Mouse (Mus musculus): ENCODE measurements around the gene Zc3h15.
"Not testable (repeated sequence)": the region's sequence is repeated elsewhere in the genome, so short reads cannot be mapped to it uniquely, and the experiment has no call there.

The Zc3h15 gene

GRCm38 (mm10) chr2:83644276-83645252, at the start of gene Zc3h15:
Gene Zc3h15 (plus strand): TSS chr2:83644435.
- peak; percentile 75 for DNase-seq (ENCODE audit: low spot score)

GRCm38 (mm10) chr2:83620558-83621367, 23.5 kb upstream of the Zc3h15 start:
- DNase-seq (ENCODE audit: low spot score): no peak

GRCm38 (mm10) chr2:83621511-83621910, 22.7 kb upstream of the Zc3h15 start:
- DNase-seq (ENCODE audit: low spot score): no peak

GRCm38 (mm10) chr2:83622792-83623191, 21.4 kb upstream of the Zc3h15 start:
- no peak for DNase-seq (ENCODE audit: low spot score)

GRCm38 (mm10) chr2:83624045-83624444, 20.2 kb upstream of the Zc3h15 start:
- no peak for DNase-seq (ENCODE audit: low spot score)

- DNase-seq (ENCODE audit: low spot score): no peak
These were observed 18.8 kb upstream of the Zc3h15 start for GRCm38 (mm10) chr2:83625226-83626108.

DNA sequence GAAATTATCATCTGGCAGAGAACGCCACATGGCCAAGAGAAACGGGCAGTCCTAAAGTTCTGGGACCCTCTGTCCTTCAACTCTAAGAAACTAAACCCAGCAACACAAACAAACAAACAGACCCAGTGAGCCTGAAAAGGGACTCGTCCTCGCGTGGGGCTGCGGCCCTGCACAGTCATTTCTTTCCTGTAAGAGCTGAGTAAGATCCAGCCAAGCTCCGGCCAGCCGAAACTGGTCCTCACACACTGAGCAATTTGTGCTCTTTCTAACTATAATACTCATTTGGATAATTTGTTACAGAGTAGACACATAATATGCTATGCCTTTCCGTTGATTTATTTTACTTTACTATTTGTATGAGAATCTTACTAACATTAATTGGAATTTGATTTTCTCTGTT, 17.4 kb upstream of the Zc3h15 start:
- DNase-seq (ENCODE audit: low spot score): no peak

DNA sequence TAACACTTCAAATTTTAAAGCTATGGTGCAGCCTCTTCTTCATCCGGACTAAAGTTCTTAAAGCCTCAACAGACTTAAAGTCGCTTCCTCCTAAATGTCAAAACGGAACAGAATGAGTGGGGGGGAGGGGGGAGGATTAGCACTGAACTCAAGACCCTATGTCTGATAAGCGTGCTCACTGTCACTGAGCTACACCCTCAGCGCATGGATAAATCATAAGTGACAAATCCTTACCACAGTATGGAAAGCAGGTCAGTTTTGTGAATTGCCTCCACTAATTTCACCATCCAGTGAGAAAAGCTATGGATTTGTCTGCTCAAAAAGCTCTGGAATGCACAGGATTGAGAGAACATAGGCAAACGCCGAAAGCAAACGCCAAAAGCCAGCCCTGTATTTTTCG, 16.7 kb upstream of the Zc3h15 start:
- DNase-seq (ENCODE audit: low spot score): no peak

GRCm38 (mm10) chr2:83627932-83628331, 16.3 kb upstream of the Zc3h15 start:
- no peak for DNase-seq (ENCODE audit: low spot score)

DNA sequence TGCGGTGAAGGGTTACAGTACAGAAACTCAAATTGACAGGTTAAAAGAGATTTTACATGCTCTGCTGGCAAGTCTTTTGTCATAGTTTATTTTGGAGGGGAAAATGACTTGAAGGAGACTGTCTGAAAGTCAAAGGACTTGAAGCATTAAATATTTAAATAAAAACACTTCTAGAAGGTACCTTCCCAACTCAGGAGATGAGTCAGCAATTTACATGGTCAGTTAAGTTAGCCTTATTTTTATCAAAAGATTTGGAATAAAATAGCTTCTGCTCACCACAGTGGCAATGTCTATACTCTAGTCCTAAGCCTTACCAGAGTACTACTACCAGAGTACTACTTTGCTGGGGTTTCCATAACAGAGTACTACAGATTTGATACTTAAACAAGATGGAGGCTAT, 2.2 kb upstream of the Zc3h15 start:
- DNase-seq (ENCODE audit: low spot score): no peak

DNA sequence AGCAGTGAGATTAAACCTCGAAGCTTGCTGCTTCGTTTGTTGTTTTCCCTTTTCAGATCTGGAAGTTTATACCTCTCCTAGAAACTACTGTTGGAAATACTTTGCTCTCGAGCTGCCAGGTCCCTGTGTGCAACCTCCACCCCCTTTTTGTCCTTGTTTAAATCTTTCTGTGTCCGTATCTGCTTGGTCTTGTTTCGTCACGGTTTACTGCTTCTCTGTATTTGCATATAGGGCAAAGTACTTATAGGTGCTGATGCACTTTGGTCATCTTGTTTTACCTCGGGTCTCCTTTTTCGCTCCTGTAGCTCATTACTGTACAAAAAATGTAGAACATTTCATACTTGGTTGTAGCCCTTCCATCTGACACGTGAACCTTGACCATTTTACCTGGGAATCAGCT, 4.7 kb downstream of the Zc3h15 start:
- DNase-seq (ENCODE audit: low spot score): no peak

- no peak for DNase-seq (ENCODE audit: low spot score)
These were observed 8.4 kb downstream of the Zc3h15 start for GRCm38 (mm10) chr2:83652606-83653005.

DNA sequence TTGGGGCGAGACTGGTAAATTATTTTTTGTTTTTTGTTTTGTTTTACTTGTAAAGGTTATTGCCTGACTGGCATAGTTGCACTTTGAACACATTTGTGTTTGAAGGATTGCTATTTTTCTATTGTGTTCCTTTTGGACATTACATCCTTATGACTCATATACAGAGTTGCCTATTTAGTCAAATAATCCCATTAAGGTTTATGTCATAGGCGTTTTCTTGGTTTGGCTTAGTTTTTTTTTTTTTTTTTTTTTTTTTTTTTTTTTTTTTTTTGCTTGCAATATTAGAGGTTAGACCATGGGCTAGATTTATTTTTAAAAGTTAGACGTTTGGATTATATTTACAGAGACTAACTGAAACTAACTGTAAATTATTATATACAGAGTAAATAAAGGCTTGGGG, 15.0 kb downstream of the Zc3h15 start:
- no peak for DNase-seq (ENCODE audit: low spot score)

- no peak for DNase-seq (ENCODE audit: low spot score)
These were observed 15.9 kb downstream of the Zc3h15 start for GRCm38 (mm10) chr2:83660114-83660513.

GRCm38 (mm10) chr2:83661351-83661750, 17.1 kb downstream of the Zc3h15 start:
- no peak for DNase-seq (ENCODE audit: low spot score)

- not testable (repeated sequence) for DNase-seq (ENCODE audit: low spot score)
These were observed 20.8 kb downstream of the Zc3h15 start for GRCm38 (mm10) chr2:83665051-83665450.

- DNase-seq (ENCODE audit: low spot score): no peak
These were observed 23.2 kb downstream of the Zc3h15 start for GRCm38 (mm10) chr2:83667430-83667829.

DNA sequence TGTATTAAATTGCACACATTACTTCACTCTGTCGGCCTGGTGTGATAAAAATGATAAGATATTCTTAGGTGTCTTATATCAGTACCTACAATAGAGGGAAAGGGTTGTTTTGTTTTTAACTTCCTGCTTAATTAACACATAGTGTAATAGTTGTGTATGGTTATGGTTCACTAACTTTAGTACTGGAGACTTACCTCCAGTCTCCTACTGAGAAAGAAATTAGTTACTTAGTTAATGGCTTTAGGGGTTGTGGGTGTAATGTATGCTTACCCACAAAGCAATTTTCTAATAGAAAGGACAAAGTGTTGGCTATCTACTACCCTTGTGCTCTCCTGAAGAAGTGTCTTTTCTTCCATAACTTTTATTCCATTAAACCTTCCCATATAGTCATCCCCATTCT, 23.8 kb downstream of the Zc3h15 start:
- DNase-seq (ENCODE audit: low spot score): no peak

- DNase-seq (ENCODE audit: low spot score): no peak
These were observed 25.8 kb downstream of the Zc3h15 start for GRCm38 (mm10) chr2:83669988-83670387.

- DNase-seq (ENCODE audit: low spot score): no peak
These were observed 27.6 kb downstream of the Zc3h15 start for GRCm38 (mm10) chr2:83671843-83672242.

DNA sequence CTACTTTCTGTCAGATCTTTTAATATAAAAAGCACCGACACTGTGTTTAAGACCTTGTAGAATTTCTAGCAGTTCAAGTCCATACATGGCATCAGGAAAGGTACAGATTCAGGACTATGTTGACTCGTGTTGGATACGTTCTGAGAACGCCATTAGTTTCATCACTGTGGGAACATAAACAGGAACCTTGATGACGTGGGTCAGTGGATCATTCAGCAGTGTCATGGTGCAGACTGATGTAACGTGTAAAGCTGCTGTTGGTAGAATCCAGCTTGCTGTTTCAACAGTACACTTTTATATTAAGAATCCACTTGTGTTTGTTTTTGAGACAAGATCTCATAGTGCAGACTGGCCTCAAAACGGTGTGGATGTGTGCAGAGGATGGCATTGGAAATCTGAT, 28.8 kb downstream of the Zc3h15 start:
- no peak for DNase-seq (ENCODE audit: low spot score)

GRCm38 (mm10) chr2:83673843-83674242, 29.6 kb downstream of the Zc3h15 start:
- no peak for DNase-seq (ENCODE audit: low spot score)

Measured in layer of hippocampus, adult 9-10 months (tissue).